Mouse (Mus musculus) heart, embryonic 14.5 days (tissue): ENCODE measurements around the gene Olfr183. TPM values are rescaled to one million over a fixed set of nuclear protein-coding genes. Genes with fewer than 3 reads are reported as not detected.

Source experiments
- ATAC-seq: fragments of 200-750 bp; cut with Nextera tagmentation; 2 replicates; pipeline ENCODE4 v1.8.0; 2017; ENCODE audit warnings: low read depth, moderate TSS enrichment; ENCODE audit not compliant: insufficient number of reproducible peaks, insufficient read depth, low FRiP score
- H3K27ac ChIP-seq, 2 experiments: fragments of 200-500 bp in 1 of 2; fragments of 300-500 bp in 1 of 2; sonication (generic) in 1 of 2; replicated peaks in 1 of 2; 2 replicates each; pipeline ENCODE4 v1.5.1; 2012 to 2014; ENCODE audit warnings: low read depth in 2 of 2, low read length in 2 of 2, control low read depth in 1 of 2, mild to moderate bottlenecking in 1 of 2, mixed read lengths in 1 of 2; ENCODE audit not compliant: control insufficient read depth in 1 of 2, insufficient read depth in 1 of 2
- H3K27me3 ChIP-seq: fragments of 300-500 bp; sonication (generic); 2 replicates; pipeline ENCODE4 v1.6.1; 2014; ENCODE audit warnings: mild to moderate bottlenecking, low read length, control low read depth; ENCODE audit not compliant: control insufficient read depth, insufficient read depth
- H3K36me3 ChIP-seq: fragments of 300-500 bp; sonication (generic); 2 replicates; pipeline ENCODE4 v1.6.1; 2014; ENCODE audit warnings: mild to moderate bottlenecking, control low read depth, low read length, mixed read lengths; ENCODE audit not compliant: control insufficient read depth, insufficient read depth
- H3K4me1 ChIP-seq, 2 experiments: fragments of 200-500 bp in 1 of 2; fragments of 300-500 bp in 1 of 2; sonication (generic) in 1 of 2; 2 replicates each; pipeline ENCODE4 v1.6.1; 2012 to 2014; ENCODE audit warnings: low read length in 2 of 2, control low read depth in 1 of 2, mixed read lengths in 1 of 2; ENCODE audit not compliant: control insufficient read depth in 2 of 2, insufficient read depth in 2 of 2
- H3K4me2 ChIP-seq: fragments of 300-500 bp; sonication (generic); 2 replicates; pipeline ENCODE4 v1.6.1; 2014; ENCODE audit warnings: mild to moderate bottlenecking, low read length
- H3K4me3 ChIP-seq, 2 experiments: fragments of 200-500 bp in 1 of 2; fragments of 300-500 bp in 1 of 2; sonication (generic) in 1 of 2; 2 replicates each; pipeline ENCODE4 v1.5.1; 2012 to 2014; ENCODE audit warnings: low read length in 2 of 2, mild to moderate bottlenecking in 2 of 2, control low read depth in 1 of 2, low read depth in 1 of 2, moderate library complexity in 1 of 2; ENCODE audit not compliant: control insufficient read depth in 1 of 2, insufficient read depth in 1 of 2
- H3K9ac ChIP-seq: fragments of 300-500 bp; sonication (generic); 2 replicates; pipeline ENCODE4 v1.6.1; 2014; ENCODE audit warnings: mild to moderate bottlenecking, low read length
- H3K9me3 ChIP-seq: fragments of 300-500 bp; sonication (generic); 2 replicates; pipeline ENCODE4 v1.6.1; 2016; ENCODE audit warnings: low read length, control low read depth; ENCODE audit not compliant: control insufficient read depth
- WGBS: fragments of 180-500 bp; shearing (Covaris S2); extraction: QIAGEN DNeasy Blood & Tissue Kit; methylation state at CpG from one replicate; pipeline ENCODE4 v1.1.7; 2014; 5-methylcytosine and 5-hydroxymethylcytosine counted together
- polyA plus RNA-seq: library from polyadenylated mRNA; unstranded; fragments of >200 nt; fragmentation: Nextera tagmentation; extraction: Ambion mirVana; gene quantifications from 2 replicates; pipeline ENCODE4 v1.2.1, GENCODE M21; 2014

Olfr183 gene
- polyA plus RNA-seq: not detected in 2 replicates

GRCm38 (mm10) chr16:58995057-58995456 lies at the start of gene Olfr183:
TSS of gene Olfr183 (plus strand) at chr16:58995357.
- H3K4me3 ChIP-seq: no peak within 1 kb of the TSS
- H3K27me3 ChIP-seq: no peaks in the 10 kb centered on the region
- H3K4me1 ChIP-seq: no peaks in the 10 kb centered on the region
- H3K36me3 ChIP-seq: no peaks in the 10 kb centered on the region
- H3K4me2 ChIP-seq: no peak within 1 kb of the TSS
- no peak for ATAC-seq
- 76% methylated on average over 2 of the region's 2 CpGs for WGBS
- no peak within 1 kb of the TSS for H3K9ac ChIP-seq
- H3K27ac ChIP-seq: no peak within 1 kb of the TSS
- H3K9me3 ChIP-seq: no peaks in the 10 kb centered on the region

GRCm38 (mm10) chr16:59007146-59007545 lies 12.0 kb downstream of the Olfr183 start:
- Histone ChIP-seq H3K9ac (no peak overlapping the region), H3K4me3 (no peak overlapping the region), H3K9me3 (no peaks in the 10 kb centered on the region), H3K27ac (no peak overlapping the region), H3K4me1 (no peaks in the 10 kb centered on the region), H3K27me3 (no peaks in the 10 kb centered on the region), H3K36me3 (no peaks in the 10 kb centered on the region), H3K4me2 (no peak overlapping the region)
- no peak for ATAC-seq

GRCm38 (mm10) chr16:59013357-59014018 lies 18.3 kb downstream of the Olfr183 start:
- H3K27me3 ChIP-seq: no peaks in the 10 kb centered on the region
- H3K4me2 ChIP-seq: no peak overlapping the region
- H3K36me3 ChIP-seq: no peaks in the 10 kb centered on the region
- no peaks in the 10 kb centered on the region for H3K4me1 ChIP-seq
- no peak overlapping the region for H3K9ac ChIP-seq
- H3K9me3 ChIP-seq: no peaks in the 10 kb centered on the region
- no peak for ATAC-seq
- H3K27ac ChIP-seq: no peak overlapping the region
- no peak overlapping the region for H3K4me3 ChIP-seq
- WGBS: 58% methylated on average over 2 of the region's 2 CpGs

DNA sequence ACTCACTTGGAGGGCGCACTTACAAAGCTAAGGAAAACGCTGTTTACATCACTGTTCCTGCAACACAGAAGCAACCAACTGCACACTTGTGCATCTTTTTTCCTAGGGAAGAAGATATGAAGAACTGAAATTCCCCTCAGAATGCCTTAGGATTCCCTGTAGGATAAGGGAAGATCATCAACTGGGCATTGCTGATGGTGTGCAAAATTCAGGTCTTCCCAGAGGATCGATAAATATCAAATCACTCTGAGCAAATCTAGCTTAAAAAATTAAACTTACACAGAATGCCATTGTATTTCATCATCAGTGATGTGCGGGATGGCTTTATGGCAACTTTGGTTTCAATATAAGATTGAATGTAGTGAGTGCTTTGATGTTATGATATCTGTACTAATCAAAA lies 35.0 kb downstream of the Olfr183 start, which contains the start of gene Olfr186:
TSS of gene Olfr186 (minus strand) at position 101 of the 400 bp plus-strand sequence.
- Histone ChIP-seq H3K4me1 (no peaks in the 10 kb centered on the region), H3K9me3 (no peaks in the 10 kb centered on the region), H3K9ac (no peak within 1 kb of the TSS), H3K36me3 (no peaks in the 10 kb centered on the region), H3K4me2 (no peak within 1 kb of the TSS), H3K4me3 (no peak within 1 kb of the TSS), H3K27me3 (no peaks in the 10 kb centered on the region), H3K27ac (no peak within 1 kb of the TSS)
- no peak for ATAC-seq
- WGBS: 82% methylated on average over 4 of the region's 4 CpGs

GRCm38 (mm10) chr16:59039710-59040109 lies 44.6 kb downstream of the Olfr183 start, which contains the start of gene Olfr187:
TSS of gene Olfr187 (minus strand) at chr16:59039767.
- Histone ChIP-seq H3K36me3 (no peaks in the 10 kb centered on the region), H3K4me2 (no peak within 1 kb of the TSS), H3K4me1 (no peaks in the 10 kb centered on the region), H3K9me3 (no peaks in the 10 kb centered on the region), H3K27ac (no peak within 1 kb of the TSS), H3K4me3 (no peak within 1 kb of the TSS), H3K27me3 (no peaks in the 10 kb centered on the region), H3K9ac (no peak within 1 kb of the TSS)
- no peak for ATAC-seq
- 82% methylated on average over 7 of the region's 7 CpGs for WGBS

DNA sequence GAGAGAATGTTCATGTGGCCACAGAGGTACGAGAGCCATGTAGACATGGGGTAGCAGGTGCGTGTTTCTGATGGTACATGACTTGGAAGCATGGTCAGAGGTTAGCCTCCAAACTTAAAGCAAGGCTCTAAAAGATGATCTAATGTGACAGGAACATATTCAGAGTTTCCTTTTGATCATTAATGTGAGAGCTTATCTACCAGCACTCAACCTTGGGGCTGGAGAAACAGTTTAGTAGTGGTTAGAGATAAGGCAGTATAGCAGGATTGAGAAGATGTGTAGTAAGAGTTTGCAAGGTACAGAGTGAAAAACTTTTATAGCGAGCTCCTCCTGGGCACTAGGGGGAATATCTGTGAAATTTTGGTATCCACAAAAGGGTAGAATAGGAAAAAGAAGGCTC lies 50.7 kb downstream of the Olfr183 start:
- no peaks in the 10 kb centered on the region for H3K27me3 ChIP-seq
- H3K9me3 ChIP-seq: no peaks in the 10 kb centered on the region
- H3K9ac ChIP-seq: no peak overlapping the region
- H3K4me2 ChIP-seq: no peak overlapping the region
- H3K4me1 ChIP-seq: no peaks in the 10 kb centered on the region
- no peak for ATAC-seq
- no peaks in the 10 kb centered on the region for H3K36me3 ChIP-seq
- WGBS: 79% methylated on average over 3 of the region's 3 CpGs
- H3K4me3 ChIP-seq: no peak overlapping the region
- H3K27ac ChIP-seq: no peak overlapping the region

DNA sequence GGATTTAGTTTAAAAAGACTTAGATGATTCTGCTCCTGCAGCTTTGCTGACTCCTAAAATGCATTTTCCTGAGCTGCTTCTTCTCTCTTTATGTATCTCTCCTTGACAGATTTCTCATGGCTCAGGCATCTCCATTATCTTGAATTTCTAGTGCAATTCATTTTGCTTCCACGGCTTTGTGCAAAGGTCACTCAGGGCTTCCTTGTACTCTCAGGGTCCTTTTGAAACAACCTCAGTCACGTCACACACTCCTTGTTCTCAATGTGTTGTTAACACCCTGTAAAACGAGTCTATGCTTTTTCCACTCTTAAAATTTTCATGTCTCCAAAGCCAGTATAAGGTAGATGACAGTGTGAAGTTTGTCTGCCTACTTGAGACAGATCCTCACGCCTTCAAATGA lies 52.4 kb downstream of the Olfr183 start:
- Histone ChIP-seq H3K27ac (no peak overlapping the region), H3K27me3 (no peaks in the 10 kb centered on the region), H3K4me2 (no peak overlapping the region), H3K9me3 (no peaks in the 10 kb centered on the region), H3K36me3 (no peaks in the 10 kb centered on the region), H3K4me3 (no peak overlapping the region), H3K4me1 (no peaks in the 10 kb centered on the region), H3K9ac (no peak overlapping the region)
- no peak for ATAC-seq
- 49% methylated on average over 4 of the region's 4 CpGs for WGBS

DNA sequence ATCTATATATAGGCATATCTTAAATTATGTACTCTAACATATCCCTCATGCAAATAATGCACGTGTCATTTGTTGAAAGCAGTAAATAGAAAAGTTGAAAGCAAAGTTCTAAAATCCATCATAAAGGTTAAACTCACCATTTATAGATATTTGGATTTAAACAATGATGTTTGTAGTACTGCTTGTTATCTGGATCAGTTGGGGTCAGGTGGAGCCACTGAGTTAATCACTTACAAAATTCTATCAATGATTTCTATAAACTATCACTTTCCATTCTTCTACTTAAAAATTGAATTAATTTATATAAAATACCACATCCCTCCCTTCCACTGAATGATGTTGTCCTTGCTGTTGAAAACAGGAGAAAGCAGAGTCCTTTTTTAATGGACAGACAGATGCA lies 53.7 kb downstream of the Olfr183 start:
- no peaks in the 10 kb centered on the region for H3K36me3 ChIP-seq
- H3K4me3 ChIP-seq: no peak overlapping the region
- H3K27me3 ChIP-seq: no peaks in the 10 kb centered on the region
- H3K9ac ChIP-seq: no peak overlapping the region
- H3K9me3 ChIP-seq: no peaks in the 10 kb centered on the region
- H3K27ac ChIP-seq: no peak overlapping the region
- ATAC-seq: no peak
- WGBS: 70% methylated on average over 1 of the region's 1 CpGs
- no peak overlapping the region for H3K4me2 ChIP-seq
- no peaks in the 10 kb centered on the region for H3K4me1 ChIP-seq
